Mouse (Mus musculus): ENCODE data around the gene Rora.

- TF ChIP-seq CTCF (IDR thresholded peaks at IDR 0.05; ENCODE audit: low read depth) (peak; percentile 48), EP300 (optimal IDR thresholded peaks at IDR 0.05) (no peak)
Measured at GRCm38 (mm10) chr9:69306734-69307528, 653.3 kb downstream of the Rora start.

Data from stomach, postnatal 0 days (tissue).